Mouse (Mus musculus) limb, embryonic 15.5 days (tissue): ENCODE data around the gene Nsg1. TPM values are rescaled to one million over a fixed set of nuclear protein-coding genes. Genes with fewer than 3 reads are reported as not detected.

Source experiments
- ATAC-seq: fragments of 200-750 bp; cut with Nextera tagmentation; 2 replicates; pipeline ENCODE4 v1.8.0; 2017; ENCODE audit warnings: low read depth, moderate TSS enrichment; ENCODE audit not compliant: insufficient number of reproducible peaks, low FRiP score, low TSS enrichment
- H3K27ac ChIP-seq: fragments of 300-500 bp; sonication (generic); 2 replicates; pipeline ENCODE4 v1.5.1; 2015; ENCODE audit warnings: moderate library complexity, mild to moderate bottlenecking, inconsistent platforms
- H3K27me3 ChIP-seq: fragments of 300-500 bp; sonication (generic); 2 replicates; pipeline ENCODE4 v1.6.1; 2015; ENCODE audit warnings: inconsistent platforms
- H3K36me3 ChIP-seq: fragments of 300-500 bp; sonication (generic); 2 replicates; pipeline ENCODE4 v1.6.1; 2015; ENCODE audit warnings: inconsistent platforms
- H3K4me1 ChIP-seq: fragments of 300-500 bp; sonication (generic); 2 replicates; pipeline ENCODE4 v1.6.1; 2015; ENCODE audit warnings: inconsistent platforms
- H3K4me2 ChIP-seq: fragments of 300-500 bp; sonication (generic); 2 replicates; pipeline ENCODE4 v1.6.1; 2015; ENCODE audit warnings: mild to moderate bottlenecking, inconsistent platforms
- H3K4me3 ChIP-seq: fragments of 300-500 bp; sonication (generic); 2 replicates; pipeline ENCODE4 v1.5.1; 2015; ENCODE audit warnings: mild to moderate bottlenecking, inconsistent platforms
- H3K9ac ChIP-seq: fragments of 300-500 bp; sonication (generic); 2 replicates; pipeline ENCODE4 v1.6.1; 2015; ENCODE audit warnings: inconsistent platforms
- H3K9me3 ChIP-seq: fragments of 300-500 bp; sonication (generic); 2 replicates; pipeline ENCODE4 v1.6.1; 2016; ENCODE audit warnings: inconsistent platforms
- WGBS: fragments of 180-500 bp; shearing (Covaris S2); methylation state at CpG from one replicate; pipeline ENCODE4 v1.1.7; 2015; 5-methylcytosine and 5-hydroxymethylcytosine counted together
- polyA plus RNA-seq: library from polyadenylated mRNA; unstranded; fragments of >200 nt; fragmentation: Nextera tagmentation; extraction: Ambion mirVana; gene quantifications from 2 replicates; pipeline ENCODE4 v1.2.1, GENCODE M21; 2015

Gene Nsg1
- polyA plus RNA-seq, 1 experiment from 2014 or later, result 96.1 TPM

GRCm38 (mm10) chr5:38173766-38174165 is 14.1 kb upstream of the Nsg1 start:
- no peak overlapping the region for H3K27ac ChIP-seq
- no peaks in the 10 kb centered on the region for H3K27me3 ChIP-seq
- no peaks in the 10 kb centered on the region for H3K4me1 ChIP-seq
- 48% methylated on average over 5 of the region's 5 CpGs for WGBS
- H3K36me3 ChIP-seq, result no peaks in the 10 kb centered on the region
- H3K9me3 ChIP-seq, result no peaks in the 10 kb centered on the region
- no peak overlapping the region for H3K9ac ChIP-seq
- no peak overlapping the region for H3K4me3 ChIP-seq
- no peak overlapping the region for H3K4me2 ChIP-seq
- no peak for ATAC-seq

GRCm38 (mm10) chr5:38168497-38168896 is 8.8 kb upstream of the Nsg1 start:
- WGBS, result 74% methylated on average over 11 of the region's 11 CpGs
- no peak overlapping the region for H3K4me3 ChIP-seq

GRCm38 (mm10) chr5:38158947-38159633 is 617 bp downstream of the Nsg1 start:
- Histone ChIP-seq H3K27me3 (peaks cover 18% of the 10 kb centered on the region), H3K4me1 (peaks cover 20% of the 10 kb centered on the region), H3K27ac (peak overlapping the region; percentile 57), H3K9ac (peak overlapping the region; percentile 68), H3K36me3 (peaks cover 25% of the 10 kb centered on the region), H3K9me3 (no peaks in the 10 kb centered on the region), H3K4me2 (peak overlapping the region; percentile 88), H3K4me3 (peak overlapping the region; percentile 76)
- WGBS, result under 1% methylated on average over 67 of the region's 79 CpGs
- peak; percentile 61 for ATAC-seq

More at GRCm38 (mm10) chr5:38168497-38168896, 8.8 kb upstream of the Nsg1 start:
- no peaks in the 10 kb centered on the region for H3K36me3 ChIP-seq
- H3K4me2 ChIP-seq, result no peak overlapping the region
- no peak overlapping the region for H3K9ac ChIP-seq
- no peaks in the 10 kb centered on the region for H3K4me1 ChIP-seq
- H3K27me3 ChIP-seq, result no peaks in the 10 kb centered on the region
- ATAC-seq, result no peak
- no peaks in the 10 kb centered on the region for H3K9me3 ChIP-seq
- no peak overlapping the region for H3K27ac ChIP-seq

- peak overlapping the region; percentile 68 for H3K9ac ChIP-seq
- peak overlapping the region; percentile 57 for H3K27ac ChIP-seq
- peaks cover 31% of the 10 kb centered on the region for H3K36me3 ChIP-seq
- H3K4me1 ChIP-seq, result peaks cover 20% of the 10 kb centered on the region
- no peak for ATAC-seq
- peak overlapping the region; percentile 88 for H3K4me2 ChIP-seq
- H3K4me3 ChIP-seq, result peak overlapping the region; percentile 76
- H3K9me3 ChIP-seq, result no peaks in the 10 kb centered on the region
- WGBS, result 2% methylated on average over 17 of the region's 17 CpGs
- H3K27me3 ChIP-seq, result peaks cover 18% of the 10 kb centered on the region
Measured at GRCm38 (mm10) chr5:38158501-38158946, 1.2 kb downstream of the Nsg1 start.

GRCm38 (mm10) chr5:38157481-38158020 is 2.2 kb downstream of the Nsg1 start:
- Histone ChIP-seq H3K4me2 (peak overlapping the region; percentile 88), H3K27me3 (peaks cover 18% of the 10 kb centered on the region), H3K27ac (no peak overlapping the region), H3K4me3 (peak overlapping the region; percentile 76; the same call in 1 of the 2 replicates), H3K9ac (no peak overlapping the region), H3K36me3 (peaks cover 41% of the 10 kb centered on the region), H3K9me3 (no peaks in the 10 kb centered on the region), H3K4me1 (peaks cover 20% of the 10 kb centered on the region)
- no peak for ATAC-seq
- 58% methylated on average over 9 of the region's 9 CpGs for WGBS

- ATAC-seq, result no peak
- peaks cover 74% of the 10 kb centered on the region for H3K36me3 ChIP-seq
- WGBS, result 81% methylated on average over 5 of the region's 5 CpGs
Measured at GRCm38 (mm10) chr5:38153636-38154035, 6.1 kb downstream of the Nsg1 start.

GRCm38 (mm10) chr5:38152201-38153108 is 7.3 kb downstream of the Nsg1 start:
- no peak overlapping the region for H3K4me3 ChIP-seq
- ATAC-seq, result no peak
- no peak overlapping the region for H3K27ac ChIP-seq
- peaks cover 80% of the 10 kb centered on the region for H3K36me3 ChIP-seq
- peaks cover under 1% of the 10 kb centered on the region for H3K4me1 ChIP-seq
- H3K27me3 ChIP-seq, result no peaks in the 10 kb centered on the region
- no peak overlapping the region for H3K4me2 ChIP-seq
- no peaks in the 10 kb centered on the region for H3K9me3 ChIP-seq
- WGBS, result 85% methylated on average over 10 of the region's 10 CpGs
- no peak overlapping the region for H3K9ac ChIP-seq

More at GRCm38 (mm10) chr5:38153636-38154035, 6.1 kb downstream of the Nsg1 start:
- no peak overlapping the region for H3K4me3 ChIP-seq
- H3K9ac ChIP-seq, result no peak overlapping the region
- H3K27ac ChIP-seq, result no peak overlapping the region
- no peak overlapping the region for H3K4me2 ChIP-seq
- no peaks in the 10 kb centered on the region for H3K27me3 ChIP-seq
- no peaks in the 10 kb centered on the region for H3K9me3 ChIP-seq
- peaks cover 12% of the 10 kb centered on the region for H3K4me1 ChIP-seq

- H3K9me3 ChIP-seq, result no peaks in the 10 kb centered on the region
- no peak overlapping the region for H3K27ac ChIP-seq
- 67% methylated on average over 3 of the region's 3 CpGs for WGBS
- no peak overlapping the region for H3K4me2 ChIP-seq
- no peaks in the 10 kb centered on the region for H3K27me3 ChIP-seq
- ATAC-seq, result no peak
- no peak overlapping the region for H3K4me3 ChIP-seq
- no peaks in the 10 kb centered on the region for H3K4me1 ChIP-seq
- H3K36me3 ChIP-seq, result peaks cover 84% of the 10 kb centered on the region
- no peak overlapping the region for H3K9ac ChIP-seq
Measured at GRCm38 (mm10) chr5:38151264-38151663, 8.4 kb downstream of the Nsg1 start.

GRCm38 (mm10) chr5:38146524-38146923 is 13.2 kb downstream of the Nsg1 start:
- no peak for ATAC-seq
- peaks cover 76% of the 10 kb centered on the region for H3K36me3 ChIP-seq

GRCm38 (mm10) chr5:38140893-38141292 is 18.8 kb downstream of the Nsg1 start:
- H3K4me1 ChIP-seq, result no peaks in the 10 kb centered on the region
- no peak for ATAC-seq
- H3K4me2 ChIP-seq, result no peak overlapping the region
- H3K27me3 ChIP-seq, result no peaks in the 10 kb centered on the region
- no peak overlapping the region for H3K4me3 ChIP-seq
- WGBS, result 89% methylated on average over 6 of the region's 6 CpGs
- no peak overlapping the region for H3K9ac ChIP-seq
- H3K9me3 ChIP-seq, result no peaks in the 10 kb centered on the region
- peaks cover 84% of the 10 kb centered on the region for H3K36me3 ChIP-seq
- H3K27ac ChIP-seq, result no peak overlapping the region

More at GRCm38 (mm10) chr5:38146524-38146923, 13.2 kb downstream of the Nsg1 start:
- H3K27ac ChIP-seq, result no peak overlapping the region
- H3K9me3 ChIP-seq, result no peaks in the 10 kb centered on the region
- no peak overlapping the region for H3K4me2 ChIP-seq
- no peaks in the 10 kb centered on the region for H3K4me1 ChIP-seq
- no peaks in the 10 kb centered on the region for H3K27me3 ChIP-seq
- no peak overlapping the region for H3K9ac ChIP-seq
- WGBS, result 80% methylated on average over 6 of the region's 6 CpGs
- H3K4me3 ChIP-seq, result no peak overlapping the region

GRCm38 (mm10) chr5:38137163-38137562 is 22.5 kb downstream of the Nsg1 start:
- Histone ChIP-seq H3K27ac (no peak overlapping the region), H3K4me2 (no peak overlapping the region), H3K4me1 (no peaks in the 10 kb centered on the region), H3K4me3 (no peak overlapping the region), H3K36me3 (peaks cover 62% of the 10 kb centered on the region), H3K27me3 (no peaks in the 10 kb centered on the region), H3K9ac (no peak overlapping the region), H3K9me3 (no peaks in the 10 kb centered on the region)
- no peak for ATAC-seq
- WGBS, result 64% methylated on average over 9 of the region's 9 CpGs
